Mouse (Mus musculus) heart, adult 18-20 months (tissue): ENCODE measurements at regions not wholly inside any gene's neighbourhood (a gene's known extent, or its start where the extent isn't known, plus 50 kb on each side); places are given as distances from the start of the nearest gene placed in this dataset.

Source experiments
- DNase-seq, 2 experiments: peaks; one replicate each; pipeline ENCODE4 v3.0.0; 2021 to 2022; ENCODE audit warnings: mixed read lengths in 1 of 2

GRCm38 (mm10) chr10:19188082-19188742 lies 168.1 kb upstream of the Olig3 start:
- no peak for DNase-seq

DNA sequence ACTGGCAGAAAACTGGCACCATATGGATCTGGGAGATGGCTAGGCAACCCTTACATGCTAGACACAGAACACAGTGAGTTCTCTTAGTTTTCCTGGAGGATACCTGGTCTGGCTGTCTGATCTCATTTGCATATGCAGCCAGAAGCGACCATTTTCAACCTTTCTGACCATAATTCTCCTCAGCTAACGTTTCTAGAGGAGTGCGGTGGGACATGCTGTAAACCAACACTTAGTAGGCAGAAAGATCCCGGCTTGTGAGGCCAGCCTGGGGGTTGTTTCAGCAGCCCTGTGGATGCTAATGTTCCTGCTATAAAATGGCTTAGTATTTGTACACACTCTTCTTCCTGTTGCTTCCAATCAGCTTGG lies 168.6 kb upstream of the Olig3 start:
- no peak for DNase-seq

DNA sequence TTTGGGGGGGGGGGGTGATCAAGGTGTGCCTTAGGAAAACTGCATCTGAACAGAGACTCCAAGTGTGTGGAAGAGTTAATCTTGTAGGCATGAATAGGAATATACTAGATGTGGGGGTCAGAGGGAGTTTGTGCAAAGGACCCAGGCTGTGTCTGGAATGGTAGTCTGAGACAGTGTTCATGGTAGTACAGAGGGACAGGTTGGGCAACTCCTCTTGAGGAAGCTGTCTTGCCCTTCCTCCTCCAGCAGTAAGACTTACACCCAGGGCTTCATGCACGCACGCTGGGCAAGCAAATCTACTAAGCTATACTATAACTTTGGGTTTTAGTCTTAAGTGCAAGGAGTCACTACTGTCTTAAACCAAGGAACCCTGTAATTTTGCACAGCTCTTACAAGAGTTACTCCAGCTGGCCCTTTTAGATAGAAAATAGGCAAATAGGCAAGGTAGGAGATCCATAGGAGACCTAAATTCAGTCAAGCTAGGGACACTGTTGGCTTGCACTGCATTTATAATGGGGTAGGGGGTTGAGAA lies 169.2 kb upstream of the Olig3 start:
- DNase-seq = no peak

DNA sequence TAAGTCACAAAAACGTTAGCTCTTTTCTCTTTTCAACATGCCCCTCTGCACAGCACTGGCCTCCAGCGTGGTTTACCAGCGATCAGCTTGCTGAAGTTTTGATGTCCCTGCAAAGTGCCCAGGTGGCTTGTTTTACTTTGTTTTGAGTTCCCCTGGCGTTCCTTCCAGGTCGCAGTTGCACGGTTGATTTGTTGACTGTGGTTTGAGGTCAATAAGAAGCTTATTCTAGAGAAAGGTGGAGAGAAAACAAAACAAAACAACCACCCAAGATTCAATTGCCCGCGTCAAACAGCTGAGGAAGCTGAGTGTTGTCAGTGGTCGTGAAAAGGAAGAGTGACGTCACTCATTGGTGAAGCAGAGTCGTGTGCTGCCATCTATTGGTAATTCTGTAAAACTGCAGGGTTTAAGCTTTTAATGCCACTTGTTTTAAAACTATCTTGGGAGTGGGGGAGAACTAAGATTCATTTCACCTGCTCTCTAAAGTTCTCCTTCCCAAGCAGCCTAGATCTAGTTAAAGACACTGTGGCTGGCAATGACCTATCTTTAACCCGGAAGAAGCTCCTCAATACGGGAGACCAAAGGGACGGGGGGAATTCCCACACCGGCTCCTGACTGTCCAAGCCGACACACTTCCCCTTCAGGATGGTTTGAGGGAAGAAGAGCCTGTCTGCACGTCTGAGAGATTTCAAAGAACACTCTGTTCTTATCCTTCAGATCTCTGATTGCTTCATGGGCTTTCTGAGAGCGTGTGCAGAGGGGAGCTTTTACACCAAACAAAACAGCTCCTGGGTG lies 170.3 kb upstream of the Olig3 start:
- DNase-seq = peak; percentile 43 to 75

- no peak for DNase-seq
Measured at GRCm38 (mm10) chr10:19184886-19185285, 169.4 kb upstream of the Tnfaip3 start.

DNA sequence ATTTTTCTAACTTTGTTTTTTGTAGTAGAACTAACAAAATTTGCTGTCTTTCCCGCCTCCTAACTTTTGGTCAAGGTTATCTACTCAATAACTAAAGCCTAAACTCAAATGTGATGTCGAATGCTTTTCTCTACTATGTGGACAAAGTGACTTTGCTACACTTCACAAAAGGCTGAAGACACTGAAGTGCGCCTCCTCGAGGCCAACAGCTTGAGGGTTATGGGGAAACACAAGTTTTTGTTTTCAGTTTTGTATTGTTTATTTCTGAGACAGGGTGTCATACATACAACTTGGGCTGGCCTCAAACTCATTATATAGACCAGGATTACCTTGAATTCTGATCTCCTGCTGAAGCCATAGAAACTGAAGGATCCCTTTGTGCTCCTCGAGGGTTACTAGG lies 162.4 kb upstream of the Tnfaip3 start:
- DNase-seq = no peak

DNA sequence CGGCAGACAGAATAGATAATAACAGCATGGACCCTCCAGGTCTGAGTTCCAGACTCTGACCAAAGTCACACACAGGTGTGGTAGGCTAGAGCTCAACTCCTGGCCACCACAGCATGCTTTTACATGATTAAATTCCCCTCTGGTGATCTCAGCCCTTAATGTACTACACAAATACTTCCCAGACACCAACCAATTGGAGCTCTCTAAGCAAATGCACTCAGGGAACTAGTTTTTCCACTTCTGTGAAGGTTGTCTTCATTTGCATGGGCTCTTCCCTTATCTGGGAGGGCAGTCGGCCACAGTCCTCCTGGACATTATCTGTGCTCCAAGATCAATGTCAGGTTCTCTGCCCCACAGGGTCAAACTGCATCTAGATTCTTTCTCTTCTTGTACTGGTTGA lies 162.0 kb upstream of the Tnfaip3 start:
- DNase-seq = no peak

GRCm38 (mm10) chr10:19176249-19176648 lies 160.8 kb upstream of the Tnfaip3 start:
- no peak for DNase-seq

DNA sequence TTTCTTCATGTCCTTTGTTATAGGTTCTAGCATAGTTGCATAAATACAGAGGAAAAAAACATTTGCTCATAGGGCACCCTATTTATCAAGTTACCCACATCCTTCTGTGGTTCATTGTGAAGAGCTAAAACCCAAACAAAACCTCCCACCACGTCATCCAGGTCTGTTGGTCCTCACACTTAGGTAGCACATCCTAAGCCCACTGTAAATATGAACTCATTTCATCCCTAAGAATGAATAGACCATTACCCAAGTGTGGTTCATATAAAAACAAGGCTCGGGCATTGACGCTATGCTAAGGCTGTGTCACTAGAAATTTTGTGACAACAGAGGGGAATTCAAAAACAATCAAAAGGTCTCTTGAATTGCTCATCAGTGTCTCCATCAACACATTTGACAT lies 156.4 kb upstream of the Tnfaip3 start:
- DNase-seq = no peak

- DNase-seq = peak; percentile 15 to 50
Measured at GRCm38 (mm10) chr10:19170596-19170995, 155.1 kb upstream of the Tnfaip3 start.

DNA sequence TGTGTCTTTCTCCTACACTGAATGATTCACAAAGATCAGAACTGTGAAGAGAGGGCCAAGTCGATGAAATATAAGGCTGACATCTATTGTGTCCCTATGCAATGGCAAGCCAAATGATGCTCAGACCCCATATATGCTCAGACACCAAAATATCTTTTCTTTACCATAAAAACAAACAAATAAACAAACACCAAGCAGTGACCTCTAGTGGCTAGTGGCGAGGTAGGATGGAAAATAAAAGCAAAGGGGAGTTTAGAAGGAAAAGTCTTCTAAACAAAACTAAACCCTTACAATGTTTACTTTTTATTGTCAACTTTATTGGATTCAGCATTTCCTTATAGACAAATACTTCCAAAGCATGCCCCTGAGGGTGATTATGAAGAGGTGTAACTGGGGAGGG lies 153.8 kb upstream of the Tnfaip3 start:
- DNase-seq = no peak

DNA sequence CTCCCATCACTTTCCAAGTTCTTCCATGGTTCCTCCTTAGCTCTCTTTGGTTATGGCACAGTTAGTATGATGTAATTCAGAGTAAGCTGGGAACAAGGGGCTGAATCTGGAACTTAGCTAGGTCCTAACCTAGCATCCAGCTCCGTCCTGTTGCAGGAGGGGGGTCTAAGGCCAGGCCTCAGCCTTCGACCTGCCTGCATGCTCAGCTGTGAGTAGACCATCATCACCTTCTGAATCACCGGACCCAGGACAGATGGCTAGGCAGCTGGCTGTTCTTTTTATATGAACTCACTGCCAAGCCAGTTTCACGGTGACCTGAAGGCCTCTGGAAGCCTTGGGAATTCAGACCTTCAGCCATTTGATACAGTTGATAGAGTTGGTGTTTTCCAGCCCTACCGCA lies 152.9 kb upstream of the Tnfaip3 start:
- no peak for DNase-seq

DNA sequence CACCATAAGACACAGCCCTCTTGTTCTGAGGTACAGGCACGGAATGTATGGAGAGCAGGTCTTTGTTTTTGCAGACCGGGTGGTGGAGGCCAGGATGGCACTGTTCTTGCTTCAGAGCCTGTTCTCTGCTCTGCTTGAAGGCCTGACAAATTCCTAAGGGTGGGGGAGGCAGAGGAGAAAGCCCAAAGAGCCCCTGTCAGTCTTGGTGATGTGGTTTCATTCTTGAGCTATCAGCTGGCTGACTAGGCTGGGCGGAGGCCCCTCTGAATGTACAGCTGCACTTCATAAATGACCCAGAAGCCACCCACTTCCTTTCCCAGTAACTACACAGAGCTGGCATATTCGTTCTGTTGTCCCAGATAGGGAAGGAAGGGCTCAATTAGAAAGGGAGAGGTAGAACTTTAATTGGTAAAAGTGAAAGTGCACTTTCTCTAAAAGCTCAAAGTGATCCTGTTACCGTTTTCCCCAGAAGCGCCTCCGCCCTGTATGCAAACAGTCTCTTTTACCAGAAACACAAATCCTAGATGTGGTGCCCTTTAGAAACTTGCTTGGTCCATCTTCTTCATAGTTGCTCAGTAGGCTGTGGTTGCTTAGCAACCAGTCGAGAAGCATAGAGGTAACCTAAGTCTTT lies 152.3 kb upstream of the Tnfaip3 start:
- peak; percentile 22 to 40 for DNase-seq

DNA sequence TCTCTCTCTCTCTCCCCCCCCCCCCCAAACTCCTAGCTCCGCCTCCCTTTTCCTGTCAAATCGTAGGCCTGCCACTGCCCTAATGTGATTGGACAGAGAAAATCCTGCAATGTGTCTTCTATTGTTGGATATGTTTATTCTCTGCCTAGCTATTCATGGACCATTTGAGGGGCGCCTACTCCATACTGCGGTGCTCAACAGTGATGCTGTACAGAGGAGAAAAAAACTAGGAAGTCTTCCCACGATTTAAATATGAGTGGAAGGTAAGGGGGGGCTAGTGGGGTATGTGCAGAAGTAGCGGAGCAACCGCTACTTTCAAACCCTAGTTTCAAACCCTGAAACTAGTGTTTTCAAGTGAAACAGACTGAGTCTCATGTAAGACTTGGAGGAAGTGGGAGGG lies 151.6 kb upstream of the Tnfaip3 start:
- DNase-seq = no peak

- no peak for DNase-seq
Measured at GRCm38 (mm10) chr10:19162104-19162503, 146.6 kb upstream of the Tnfaip3 start.

DNA sequence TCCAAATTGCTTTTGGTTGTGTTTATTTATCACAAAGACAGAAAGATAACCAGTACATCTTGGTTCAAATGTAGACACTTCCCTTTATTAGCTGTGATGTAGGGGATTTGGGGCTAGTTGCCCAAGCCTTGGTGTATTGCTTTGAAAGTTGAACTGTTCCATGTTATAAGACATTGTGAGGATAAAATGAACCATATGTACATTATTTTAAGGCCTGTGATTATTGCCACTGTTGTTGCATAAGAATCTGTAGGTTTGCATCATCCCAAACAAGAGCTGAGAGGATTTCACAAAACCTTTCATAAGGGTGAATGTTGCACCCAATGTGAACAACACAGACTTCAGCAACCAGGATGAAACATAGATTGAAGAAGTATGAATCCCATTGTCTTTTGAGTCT lies 145.7 kb upstream of the Tnfaip3 start:
- no peak for DNase-seq

DNA sequence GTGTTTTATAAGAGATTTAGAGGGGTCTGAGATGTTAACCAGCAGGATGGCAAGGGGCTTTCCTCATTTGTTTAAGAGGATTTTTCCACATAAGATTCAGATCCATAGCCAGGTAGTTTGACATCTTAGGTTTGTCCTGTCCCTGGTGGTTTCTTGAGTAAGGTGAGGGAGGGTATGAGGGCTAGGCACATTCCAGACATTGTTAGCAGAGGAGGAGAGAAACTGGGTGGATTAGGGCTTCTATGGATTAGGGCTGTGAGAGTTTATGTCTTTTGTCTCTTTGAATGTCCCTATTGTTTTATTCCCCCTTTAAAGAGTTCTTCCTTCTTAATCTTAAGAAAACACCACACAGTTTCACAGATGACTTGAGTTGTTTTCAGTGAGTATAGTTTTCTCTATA lies 138.6 kb upstream of the Tnfaip3 start:
- DNase-seq = no peak

DNA sequence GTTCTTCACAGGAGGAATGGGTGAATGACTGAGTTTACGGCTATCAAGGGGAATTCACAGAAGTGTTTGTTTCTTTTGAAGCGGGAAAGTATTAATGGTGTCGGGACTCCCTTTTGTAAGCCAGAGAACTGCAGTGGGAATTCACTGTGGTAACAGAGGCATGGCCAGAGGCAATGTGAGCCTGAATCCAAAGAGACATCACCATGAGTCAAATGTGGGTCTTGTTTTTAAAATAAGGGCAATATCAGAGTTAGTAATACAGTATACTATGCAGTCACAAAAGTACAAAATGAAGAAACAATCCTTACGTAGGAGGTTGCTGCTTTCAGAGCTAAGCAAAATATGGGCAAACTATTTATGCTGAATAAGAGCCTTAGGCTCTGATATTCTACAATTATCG lies 137.3 kb upstream of the Tnfaip3 start:
- DNase-seq = no peak

DNA sequence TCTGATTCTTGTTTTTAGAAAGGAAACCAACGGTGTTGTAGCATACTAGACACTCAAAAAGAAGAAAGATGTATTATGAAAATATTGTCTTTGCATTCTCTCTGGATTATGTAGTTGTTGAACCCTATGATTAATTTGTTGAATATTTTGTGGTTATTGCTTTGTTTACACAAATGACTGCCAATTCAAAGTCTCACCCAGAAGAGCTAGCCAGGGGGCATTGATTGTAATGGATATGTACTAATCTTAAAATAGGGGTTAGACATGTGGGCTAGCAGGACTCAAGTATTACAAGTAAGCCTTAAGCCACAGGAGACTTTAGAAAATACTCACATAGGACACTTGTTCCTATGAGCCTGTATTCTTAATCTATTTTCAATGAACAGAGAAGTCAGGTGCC lies 135.3 kb upstream of the Tnfaip3 start:
- DNase-seq = no peak

DNA sequence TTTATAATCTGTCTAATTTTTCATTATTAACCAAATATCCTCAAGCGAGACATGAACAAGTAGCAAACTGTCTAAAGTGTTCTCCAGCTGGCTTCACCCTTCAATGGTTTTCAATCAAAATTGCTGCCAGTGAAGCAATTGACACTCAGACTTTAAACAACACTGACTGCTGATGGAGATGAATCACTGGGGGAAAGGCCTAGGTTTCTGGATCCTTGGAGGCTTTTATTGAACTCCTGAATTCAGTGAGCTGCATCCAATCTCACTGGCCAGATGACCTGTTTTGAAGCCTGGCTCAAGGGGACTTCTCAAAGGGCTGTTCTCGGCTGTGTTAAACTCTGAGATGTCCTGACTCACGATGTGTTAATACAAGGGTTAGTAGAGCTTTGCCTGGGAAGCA lies 134.5 kb upstream of the Tnfaip3 start:
- no peak for DNase-seq

- no peak for DNase-seq
Measured at GRCm38 (mm10) chr10:19149196-19149869, 133.9 kb upstream of the Tnfaip3 start.

- no peak for DNase-seq
Measured at GRCm38 (mm10) chr10:19141481-19141880, 126.0 kb upstream of the Tnfaip3 start.

DNA sequence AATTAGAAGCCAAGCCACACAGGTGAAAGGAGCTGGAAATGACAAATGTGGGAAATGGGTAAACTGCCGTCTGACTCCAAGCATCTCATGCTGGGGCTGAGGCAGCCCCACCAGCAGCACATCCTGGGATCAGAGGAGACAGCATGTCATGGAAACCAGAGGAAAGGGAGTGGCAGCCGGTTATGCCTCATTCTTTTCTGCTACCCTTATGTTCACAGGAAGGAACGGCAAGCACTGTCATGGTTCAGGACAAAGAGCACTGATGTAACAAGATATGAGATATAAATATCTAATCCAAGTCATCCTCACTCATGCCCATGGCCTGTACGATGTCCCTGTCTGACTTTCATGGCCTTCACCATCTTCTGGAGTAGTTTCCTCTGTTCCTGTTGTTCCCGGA lies 125.2 kb upstream of the Tnfaip3 start:
- no peak for DNase-seq
